Mouse (Mus musculus) intestine, embryonic 16.5 days (tissue): ENCODE data around the gene Ffar4. TPM values are rescaled to one million over a fixed set of nuclear protein-coding genes. Genes with fewer than 3 reads are reported as not detected.
A peak's percentile ranks its signal among the peaks of the same experiment; 100 is the strongest.

Experiments used
- ATAC-seq: fragments of 200-750 bp; cut with Nextera tagmentation; 2 replicates; pipeline ENCODE4 v1.8.0; 2017; ENCODE audit warnings: moderate TSS enrichment, moderate library complexity
- H3K27ac ChIP-seq: fragments of 300-500 bp; sonication (generic); 2 replicates; pipeline ENCODE4 v1.5.1; 2014; ENCODE audit warnings: mild to moderate bottlenecking, low read length
- H3K27me3 ChIP-seq: fragments of 300-500 bp; sonication (generic); replicated peaks from 2 replicates; pipeline ENCODE4 v1.6.1; 2014; ENCODE audit warnings: low read length, control low read depth, mixed read lengths; ENCODE audit not compliant: control insufficient read depth, insufficient read depth
- H3K36me3 ChIP-seq: fragments of 300-500 bp; sonication (generic); 2 replicates; pipeline ENCODE4 v1.6.1; 2014; ENCODE audit warnings: low read length, control low read depth; ENCODE audit not compliant: control insufficient read depth, insufficient read depth
- H3K4me1 ChIP-seq: fragments of 300-500 bp; sonication (generic); 2 replicates; pipeline ENCODE4 v1.6.1; 2014; ENCODE audit warnings: low read length, control low read depth, mixed read lengths; ENCODE audit not compliant: control insufficient read depth, insufficient read depth
- H3K4me2 ChIP-seq: fragments of 300-500 bp; sonication (generic); 2 replicates; pipeline ENCODE4 v1.6.1; 2014; ENCODE audit warnings: low read depth, low read length, control low read depth
- H3K4me3 ChIP-seq: fragments of 300-500 bp; sonication (generic); 2 replicates; pipeline ENCODE4 v1.5.1; 2014; ENCODE audit warnings: mild to moderate bottlenecking, low read length
- H3K9ac ChIP-seq: fragments of 300-500 bp; sonication (generic); 2 replicates; pipeline ENCODE4 v1.6.1; 2014; ENCODE audit warnings: low read depth, low read length
- H3K9me3 ChIP-seq: fragments of 300-500 bp; sonication (generic); 2 replicates; pipeline ENCODE4 v1.6.1; 2016; ENCODE audit warnings: low read length, control low read depth; ENCODE audit not compliant: control insufficient read depth
- WGBS: fragments of 180-500 bp; shearing (Covaris S2); extraction: QIAGEN DNeasy Blood & Tissue Kit; methylation state at CpG from one replicate; pipeline ENCODE4 v1.1.7; 2014; 5-methylcytosine and 5-hydroxymethylcytosine counted together
- polyA plus RNA-seq: library from polyadenylated mRNA; unstranded; fragments of >200 nt; fragmentation: Nextera tagmentation; extraction: Ambion mirVana; gene quantifications from 2 replicates; pipeline ENCODE4 v1.2.1, GENCODE M21; 2015

Ffar4 gene
- polyA plus RNA-seq, result 5.9 and 7.5 TPM in 2 replicates

DNA sequence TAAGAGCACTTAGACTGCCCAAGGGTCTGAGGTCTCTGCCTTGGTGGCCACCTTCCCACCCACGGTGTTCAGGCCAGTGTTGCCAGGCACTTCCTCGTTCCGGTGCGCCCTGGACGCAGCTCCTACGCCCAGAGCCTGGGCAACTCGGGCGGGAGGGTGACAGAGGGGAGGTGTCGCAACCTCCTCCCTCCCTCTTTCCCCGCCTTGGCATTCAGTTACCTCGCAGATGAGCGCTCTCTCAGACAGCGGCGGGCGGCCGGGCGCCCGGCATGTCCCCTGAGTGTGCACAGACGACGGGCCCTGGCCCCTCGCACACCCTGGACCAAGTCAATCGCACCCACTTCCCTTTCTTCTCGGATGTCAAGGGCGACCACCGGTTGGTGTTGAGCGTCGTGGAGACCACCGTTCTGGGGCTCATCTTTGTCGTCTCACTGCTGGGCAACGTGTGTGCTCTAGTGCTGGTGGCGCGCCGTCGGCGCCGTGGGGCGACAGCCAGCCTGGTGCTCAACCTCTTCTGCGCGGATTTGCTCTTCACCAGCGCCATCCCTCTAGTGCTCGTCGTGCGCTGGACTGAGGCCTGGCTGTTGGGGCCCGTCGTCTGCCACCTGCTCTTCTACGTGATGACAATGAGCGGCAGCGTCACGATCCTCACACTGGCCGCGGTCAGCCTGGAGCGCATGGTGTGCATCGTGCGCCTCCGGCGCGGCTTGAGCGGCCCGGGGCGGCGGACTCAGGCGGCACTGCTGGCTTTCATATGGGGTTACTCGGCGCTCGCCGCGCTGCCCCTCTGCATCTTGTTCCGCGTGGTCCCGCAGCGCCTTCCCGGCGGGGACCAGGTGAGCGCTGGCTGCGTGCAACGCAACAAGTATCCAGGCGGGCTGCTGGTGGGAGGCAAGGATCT, at the start of gene Ffar4:
Gene Ffar4 (plus strand): TSS at position 214 of the 901 bp plus-strand sequence.
- WGBS, result under 1% methylated on average over 77 of the region's 77 CpGs
- Histone ChIP-seq H3K4me2 (peak within 1 kb of the TSS; percentile 63), H3K9me3 (no peaks in the 10 kb centered on the region), H3K27ac (no peak within 1 kb of the TSS), H3K36me3 (no peaks in the 10 kb centered on the region), H3K4me3 (peak within 1 kb of the TSS; percentile 43), H3K27me3 (peaks cover 29% of the 10 kb centered on the region), H3K4me1 (peaks cover 8% of the 10 kb centered on the region), H3K9ac (peak within 1 kb of the TSS; percentile 58)
- peak; percentile 83 for ATAC-seq

DNA sequence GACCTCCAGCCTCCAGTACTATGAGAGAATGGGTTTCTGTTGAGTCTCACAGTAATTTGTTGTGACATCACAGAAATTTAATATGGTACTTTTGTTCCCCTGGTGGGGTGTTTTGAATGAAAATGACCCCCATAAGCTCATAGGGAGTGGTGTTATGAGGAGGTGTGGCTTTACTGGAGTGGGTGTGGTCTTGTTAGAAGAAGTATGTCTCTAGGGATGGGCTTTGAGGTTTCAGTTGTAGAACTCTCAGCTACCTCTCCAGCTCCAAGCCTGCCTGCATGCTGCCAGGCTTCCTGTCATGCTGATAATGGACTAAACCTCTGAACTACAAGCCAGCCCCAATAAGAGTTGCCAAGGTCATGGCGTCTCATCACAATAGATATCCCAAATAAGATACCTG, 47.2 kb upstream of the Ffar4 start:
- ATAC-seq, result no peak
- 94% methylated on average over 1 of the region's 1 CpGs for WGBS

DNA sequence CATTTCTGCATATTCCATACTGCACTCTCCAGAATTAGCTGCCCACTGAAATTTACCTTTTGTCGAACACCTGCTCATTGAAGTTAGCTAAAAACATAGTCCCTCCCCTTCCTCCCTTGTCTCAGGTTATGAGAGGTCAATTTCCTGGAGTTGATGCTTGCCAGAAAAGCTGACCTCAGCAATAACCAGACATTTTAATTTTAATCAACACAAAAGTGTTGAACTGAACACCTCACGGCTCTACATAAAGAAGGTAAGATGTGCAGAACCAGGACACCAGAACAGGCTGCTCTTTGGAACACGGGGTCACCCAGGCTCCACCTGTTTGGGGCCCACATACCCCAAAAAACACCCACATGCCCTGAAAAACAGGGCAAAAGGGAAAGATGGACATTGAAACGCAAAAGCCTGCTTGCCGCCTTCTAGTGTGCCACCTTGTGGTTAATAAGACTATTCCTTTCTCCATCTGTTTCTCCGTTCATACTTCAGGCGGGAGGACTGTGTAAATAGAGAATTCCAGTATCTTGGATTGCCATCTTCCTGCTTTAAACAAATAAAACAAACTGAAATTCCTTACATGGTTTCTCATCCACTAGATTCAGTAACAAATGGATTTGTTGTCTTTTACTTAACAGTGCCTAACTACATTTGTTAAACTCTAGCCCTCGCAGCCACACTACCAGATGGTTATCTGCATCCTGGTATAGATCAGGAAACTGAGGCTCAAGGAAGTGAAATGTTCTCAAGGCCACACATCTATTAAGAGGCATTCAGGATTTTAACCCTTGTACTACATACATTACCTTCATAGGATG, 43.4 kb upstream of the Ffar4 start:
- Histone ChIP-seq H3K4me2 (peak overlapping the region; percentile 73), H3K4me1 (peaks cover 4% of the 10 kb centered on the region; the same call in 1 of the 2 replicates), H3K9me3 (no peaks in the 10 kb centered on the region), H3K27ac (peak overlapping the region; percentile 45; the same call in 1 of the 2 replicates), H3K9ac (peak overlapping the region; percentile 64; the same call in 1 of the 2 replicates), H3K36me3 (no peaks in the 10 kb centered on the region), H3K27me3 (no peaks in the 10 kb centered on the region), H3K4me3 (peak overlapping the region; percentile 83)
- ATAC-seq, result no peak
- 28% methylated on average over 8 of the region's 8 CpGs for WGBS

More for the DNA sequence above, 47.2 kb upstream of the Ffar4 start:
- Histone ChIP-seq H3K9me3 (no peaks in the 10 kb centered on the region), H3K9ac (no peak overlapping the region), H3K27me3 (no peaks in the 10 kb centered on the region), H3K4me3 (no peak overlapping the region), H3K4me1 (no peaks in the 10 kb centered on the region), H3K4me2 (no peak overlapping the region), H3K36me3 (no peaks in the 10 kb centered on the region), H3K27ac (no peak overlapping the region)

DNA sequence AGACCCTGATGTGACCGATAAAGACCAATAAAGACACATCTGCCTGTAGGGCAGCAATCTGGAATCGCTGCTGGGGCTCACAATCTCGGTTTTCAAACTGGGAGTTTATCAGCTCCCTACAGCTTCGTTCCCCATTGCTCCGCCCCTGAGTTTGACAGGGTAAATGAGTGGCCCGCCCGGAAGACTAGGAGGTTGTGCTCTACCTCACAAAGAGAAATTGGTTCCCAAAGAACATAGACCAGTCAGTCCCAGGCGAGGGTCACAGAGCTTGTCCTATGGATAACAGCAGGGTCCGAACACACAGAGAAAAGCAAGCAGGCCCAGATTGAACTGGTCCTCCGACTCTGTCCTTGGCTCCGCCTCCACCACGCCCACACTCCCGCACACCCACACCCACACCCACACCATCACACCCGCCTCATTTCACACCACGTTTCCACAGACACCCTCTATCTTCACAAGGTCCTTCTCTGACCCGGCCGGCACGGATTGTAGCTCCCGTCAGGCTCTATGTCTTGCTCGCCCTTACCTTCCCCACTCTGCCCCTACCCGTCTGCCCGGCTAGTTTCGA, 42.6 kb upstream of the Ffar4 start:
- peak overlapping the region; percentile 45 for H3K27ac ChIP-seq
- no peaks in the 10 kb centered on the region for H3K36me3 ChIP-seq
- peak overlapping the region; percentile 64 for H3K9ac ChIP-seq
- no peaks in the 10 kb centered on the region for H3K9me3 ChIP-seq
- WGBS, result under 1% methylated on average over 23 of the region's 23 CpGs
- peak; percentile 94 for ATAC-seq
- peak overlapping the region; percentile 83 for H3K4me3 ChIP-seq
- peaks cover 4% of the 10 kb centered on the region; the same call in 1 of the 2 replicates for H3K4me1 ChIP-seq
- peak overlapping the region; percentile 73 for H3K4me2 ChIP-seq
- H3K27me3 ChIP-seq, result no peaks in the 10 kb centered on the region

DNA sequence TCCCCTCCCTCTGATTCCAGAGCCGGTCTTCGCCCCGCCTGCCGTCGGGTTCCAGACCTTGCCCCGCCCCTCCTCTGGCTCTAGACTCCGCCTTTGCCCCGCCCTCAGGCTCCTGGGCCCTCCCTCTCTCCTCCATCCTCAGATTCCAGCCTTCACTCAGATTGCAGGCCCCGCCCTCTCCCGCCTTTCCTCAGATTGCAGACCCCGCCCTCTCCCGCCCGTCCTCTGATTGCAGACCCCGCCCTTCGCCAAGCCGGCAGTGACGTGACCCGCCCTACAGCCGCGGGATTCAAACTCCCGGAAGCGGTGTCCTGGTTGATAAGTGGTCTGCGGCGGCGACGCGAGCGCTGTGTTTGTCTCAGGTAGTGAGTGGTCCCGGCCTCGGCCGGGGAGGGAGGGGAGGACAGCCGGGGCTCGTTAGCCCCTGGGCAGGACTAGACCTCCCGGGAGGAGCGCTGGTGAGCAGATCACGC, 42.1 kb upstream of the Ffar4 start, which contains the start of gene Cep55:
Gene Cep55 (plus strand): TSS at position 292 of the 473 bp plus-strand sequence.
- WGBS, result under 1% methylated on average over 36 of the region's 36 CpGs
- peak; percentile 95 for ATAC-seq

DNA sequence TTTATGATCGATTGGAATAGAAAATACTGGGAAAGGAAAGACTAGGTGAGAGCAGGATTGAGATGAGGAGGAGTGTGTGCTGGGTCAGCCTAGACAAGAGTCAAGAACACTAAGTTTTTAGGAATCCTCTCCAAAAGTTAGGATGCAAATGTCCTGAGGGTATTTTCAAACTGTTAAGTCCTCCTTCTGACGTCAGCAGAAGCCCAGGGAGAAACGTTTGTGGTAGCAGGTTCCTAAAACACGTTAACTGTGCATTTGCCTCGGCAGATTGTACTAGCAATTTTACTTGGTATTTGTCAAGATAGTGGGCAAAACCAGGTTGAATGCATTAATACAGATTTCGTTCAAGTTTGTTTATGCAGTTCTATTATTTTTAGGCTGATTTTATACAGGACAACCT, 41.1 kb upstream of the Ffar4 start:
- Histone ChIP-seq H3K4me1 (peaks cover 4% of the 10 kb centered on the region; the same call in 1 of the 2 replicates), H3K9me3 (no peaks in the 10 kb centered on the region), H3K27me3 (no peaks in the 10 kb centered on the region), H3K4me3 (peak overlapping the region; percentile 83), H3K36me3 (no peaks in the 10 kb centered on the region), H3K27ac (no peak overlapping the region), H3K4me2 (peak overlapping the region; percentile 62), H3K9ac (peak overlapping the region; percentile 34; the same call in 1 of the 2 replicates)
- 11% methylated on average over 6 of the region's 6 CpGs for whole genome bisulfite sequencing
- ATAC-seq, result no peak

More for the DNA sequence above, 42.1 kb upstream of the Ffar4 start, which contains the start of gene Cep55:
- H3K27ac ChIP-seq, result peak within 1 kb of the TSS; percentile 45
- peak within 1 kb of the TSS; percentile 83 for H3K4me3 ChIP-seq
- peak within 1 kb of the TSS; percentile 81 for H3K9ac ChIP-seq
- H3K36me3 ChIP-seq, result no peaks in the 10 kb centered on the region
- H3K4me1 ChIP-seq, result peaks cover 4% of the 10 kb centered on the region; the same call in 1 of the 2 replicates
- H3K4me2 ChIP-seq, result peak within 1 kb of the TSS; percentile 73
- H3K9me3 ChIP-seq, result no peaks in the 10 kb centered on the region
- no peaks in the 10 kb centered on the region for H3K27me3 ChIP-seq

DNA sequence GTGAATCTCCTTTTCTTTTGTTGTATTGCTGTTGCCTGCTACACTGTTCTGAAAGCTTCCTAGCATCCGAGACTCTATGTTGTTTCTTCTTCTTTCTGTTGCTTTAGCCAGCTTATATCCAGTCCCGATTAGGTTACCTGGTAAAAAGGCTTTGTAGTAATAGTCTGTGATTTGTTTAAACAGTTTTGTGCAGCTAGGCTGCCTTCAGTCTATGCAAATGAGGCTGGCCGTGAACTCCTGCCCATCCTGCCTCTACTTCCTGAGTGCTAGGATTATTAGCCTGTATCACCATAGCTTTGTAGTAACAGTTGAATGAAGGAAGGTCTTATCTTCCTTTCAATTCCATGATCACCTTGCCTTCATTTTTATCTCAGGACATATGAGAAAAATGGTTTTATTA, 40.6 kb upstream of the Ffar4 start:
- peak overlapping the region; percentile 62 for H3K4me2 ChIP-seq
- WGBS, result 38% methylated on average over 3 of the region's 3 CpGs
- no peaks in the 10 kb centered on the region for H3K27me3 ChIP-seq
- H3K4me3 ChIP-seq, result peak overlapping the region; percentile 29
- no peaks in the 10 kb centered on the region for H3K36me3 ChIP-seq
- H3K27ac ChIP-seq, result no peak overlapping the region
- no peak for ATAC-seq
- H3K9me3 ChIP-seq, result no peaks in the 10 kb centered on the region
- peaks cover 4% of the 10 kb centered on the region; the same call in 1 of the 2 replicates for H3K4me1 ChIP-seq
- H3K9ac ChIP-seq, result 0 out of 2 replicates have a peak overlapping the region, but pooled peaks have one; percentile 20

DNA sequence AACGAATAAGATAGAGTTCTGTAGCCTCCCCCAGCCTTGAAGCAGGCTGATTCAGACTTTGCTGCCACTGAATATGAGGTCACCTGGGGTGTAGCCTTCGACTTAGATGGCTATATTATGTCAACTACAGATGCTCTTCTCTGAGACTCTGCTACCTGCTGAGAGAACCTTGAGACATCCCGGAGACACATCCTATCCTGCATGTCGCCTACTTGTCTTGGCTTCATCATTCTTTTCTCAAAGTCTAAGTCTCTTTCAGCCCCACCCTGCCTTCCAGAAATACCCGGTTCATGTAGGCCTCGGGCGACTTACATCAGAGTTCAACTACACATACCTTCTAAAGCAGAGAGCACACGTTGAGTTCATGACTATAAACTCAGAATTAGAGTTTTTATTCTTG, 39.9 kb upstream of the Ffar4 start:
- H3K9ac ChIP-seq, result no peak overlapping the region
- H3K36me3 ChIP-seq, result no peaks in the 10 kb centered on the region
- H3K27ac ChIP-seq, result no peak overlapping the region
- H3K4me1 ChIP-seq, result peaks cover 4% of the 10 kb centered on the region; the same call in 1 of the 2 replicates
- ATAC-seq, result no peak
- 88% methylated on average over 8 of the region's 8 CpGs for WGBS
- H3K4me2 ChIP-seq, result no peak overlapping the region
- H3K4me3 ChIP-seq, result no peak overlapping the region
- no peaks in the 10 kb centered on the region for H3K9me3 ChIP-seq
- no peaks in the 10 kb centered on the region for H3K27me3 ChIP-seq
